Mouse (Mus musculus) lung, embryonic 14.5 days (tissue): ENCODE data around the gene Capn3. TPM values are rescaled to one million over a fixed set of nuclear protein-coding genes. Genes with fewer than 3 reads are reported as not detected.

Experiments
- ATAC-seq: fragments of 200-750 bp; cut with Nextera tagmentation; 2 replicates; pipeline ENCODE4 v1.8.0; 2017; ENCODE audit warnings: mild to moderate bottlenecking, moderate TSS enrichment, moderate library complexity; ENCODE audit not compliant: insufficient read depth
- DNase-seq: peaks from one replicate; pipeline ENCODE4 v3.0.0-alpha.2; 2015
- H3K27ac ChIP-seq: fragments of 300-500 bp; sonication (generic); 2 replicates; pipeline ENCODE4 v1.5.1; 2014; ENCODE audit warnings: low read depth, mild to moderate bottlenecking, moderate library complexity
- H3K27me3 ChIP-seq: fragments of 300-500 bp; sonication (generic); 2 replicates; pipeline ENCODE4 v1.6.1; 2014; ENCODE audit warnings: low read length, control low read depth; ENCODE audit not compliant: insufficient read depth
- H3K36me3 ChIP-seq: fragments of 300-500 bp; sonication (generic); 2 replicates; pipeline ENCODE4 v1.6.1; 2014; ENCODE audit warnings: control low read depth; ENCODE audit not compliant: insufficient read depth
- H3K4me1 ChIP-seq: fragments of 300-500 bp; sonication (generic); 2 replicates; pipeline ENCODE4 v1.6.1; 2014; ENCODE audit warnings: antibody characterized with exemption, control low read depth; ENCODE audit not compliant: insufficient read depth
- H3K4me2 ChIP-seq: fragments of 300-500 bp; sonication (generic); 2 replicates; pipeline ENCODE4 v1.6.1; 2014; ENCODE audit warnings: mild to moderate bottlenecking
- H3K4me3 ChIP-seq: fragments of 300-500 bp; sonication (generic); 2 replicates; pipeline ENCODE4 v1.5.1; 2014; ENCODE audit warnings: low read depth, low read length
- H3K9ac ChIP-seq: fragments of 300-500 bp; sonication (generic); 2 replicates; pipeline ENCODE4 v1.6.1; 2014
- H3K9me3 ChIP-seq: fragments of 300-500 bp; sonication (generic); 2 replicates; pipeline ENCODE4 v1.6.1; 2016; ENCODE audit warnings: low read depth, low read length, control low read depth
- CTCF ChIP-seq: IDR thresholded peaks from 2 replicates; pipeline ENCODE4 v1.5.1; 2016; ENCODE audit warnings: antibody characterized with exemption, low read depth
- WGBS: fragments of 180-500 bp; shearing (Covaris S2); extraction: QIAGEN DNeasy Blood & Tissue Kit; methylation state at CpG from one replicate; pipeline ENCODE4 v1.1.7; 2014; 5-methylcytosine and 5-hydroxymethylcytosine counted together
- polyA plus RNA-seq: library from polyadenylated mRNA; unstranded; fragments of >200 nt; fragmentation: Nextera tagmentation; extraction: Ambion mirVana; gene quantifications from 2 replicates; pipeline ENCODE4 v1.2.1, GENCODE M21; 2014

Capn3 gene
- polyA plus RNA-seq, 1 experiment from 2014 or later, result 0.33 TPM

DNA sequence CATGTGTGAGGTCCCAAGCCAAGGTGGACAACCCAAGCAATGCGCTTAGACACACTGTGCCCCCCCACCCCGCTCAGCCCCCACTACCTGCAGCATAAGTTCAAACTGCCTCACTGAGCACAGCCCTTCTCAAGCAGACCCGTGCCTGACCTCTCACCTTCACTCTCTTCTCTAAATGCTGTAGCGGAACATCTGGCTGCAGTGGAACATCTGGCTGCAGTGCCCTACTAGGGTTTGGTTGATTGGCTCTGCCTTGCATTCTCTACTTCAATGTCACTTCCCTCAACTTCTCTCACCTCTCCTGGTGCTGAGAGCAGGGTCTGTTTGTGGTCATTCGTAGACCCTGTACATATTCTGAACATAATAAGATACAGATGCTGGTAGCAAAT is 9.6 kb downstream of the Capn3 start:
- Histone ChIP-seq H3K9ac (no peak overlapping the region), H3K4me3 (no peak overlapping the region), H3K4me2 (no peak overlapping the region), H3K27ac (no peak overlapping the region), H3K4me1 (no peaks in the 10 kb centered on the region), H3K27me3 (no peaks in the 10 kb centered on the region), H3K36me3 (no peaks in the 10 kb centered on the region), H3K9me3 (no peaks in the 10 kb centered on the region)
- ATAC-seq (no peak), DNase-seq (no peak)
- TF ChIP-seq CTCF, result no peak
- 76% methylated on average over 5 of the region's 5 CpGs for WGBS

DNA sequence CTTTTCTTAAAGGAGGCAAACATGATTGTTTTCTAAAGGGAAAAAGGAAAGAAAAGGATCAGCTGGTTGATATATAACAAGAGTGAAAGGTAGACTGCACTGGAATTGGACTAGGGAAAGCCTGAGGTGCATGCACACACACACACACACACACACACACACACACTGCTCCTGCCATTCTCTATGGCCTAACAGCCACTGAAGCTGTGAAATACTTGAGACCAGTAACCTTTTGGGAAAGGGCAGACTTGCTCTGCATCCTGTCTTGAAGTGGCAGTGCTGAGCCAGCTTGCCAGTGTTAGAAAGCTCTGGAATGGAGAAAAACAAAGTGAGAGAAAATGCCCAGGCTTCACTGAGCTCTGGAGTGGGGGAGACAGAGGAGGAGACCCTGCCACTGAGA is 12.2 kb downstream of the Capn3 start:
- no peaks in the 10 kb centered on the region for H3K27me3 ChIP-seq
- TF ChIP-seq CTCF, result no peak
- DNase-seq, result no peak

DNA sequence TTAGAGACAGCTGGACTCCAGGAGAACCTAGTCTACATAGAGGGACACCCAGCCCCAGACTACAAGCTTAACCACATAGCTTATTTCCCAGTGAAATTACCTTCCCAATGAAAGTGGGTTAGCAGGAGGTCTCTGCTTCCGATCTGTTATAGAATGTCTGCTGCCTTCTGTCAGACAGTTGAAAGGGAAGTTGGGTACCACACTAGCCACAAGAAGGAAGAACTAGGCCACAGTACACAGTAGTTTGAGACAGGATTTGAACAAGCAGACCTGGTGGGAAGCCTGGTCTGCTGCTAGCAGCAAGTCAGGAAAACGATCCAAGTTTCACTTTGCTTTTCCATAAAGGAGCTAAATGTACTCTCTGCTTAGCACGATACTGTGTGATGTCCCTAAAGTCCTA is 13.4 kb downstream of the Capn3 start:
- Histone ChIP-seq H3K4me2 (no peak overlapping the region), H3K4me3 (no peak overlapping the region), H3K9ac (no peak overlapping the region), H3K4me1 (no peaks in the 10 kb centered on the region), H3K36me3 (no peaks in the 10 kb centered on the region), H3K27ac (no peak overlapping the region), H3K27me3 (no peaks in the 10 kb centered on the region), H3K9me3 (no peaks in the 10 kb centered on the region)
- no peak for TF ChIP-seq CTCF
- ATAC-seq (no peak), DNase-seq (no peak)
- 76% methylated on average over 3 of the region's 3 CpGs for WGBS

More for the DNA sequence above, 12.2 kb downstream of the Capn3 start:
- no peak for ATAC-seq
- Histone ChIP-seq H3K9me3 (no peaks in the 10 kb centered on the region), H3K4me3 (no peak overlapping the region), H3K4me2 (no peak overlapping the region), H3K27ac (no peak overlapping the region), H3K9ac (no peak overlapping the region), H3K4me1 (no peaks in the 10 kb centered on the region), H3K36me3 (no peaks in the 10 kb centered on the region)

DNA sequence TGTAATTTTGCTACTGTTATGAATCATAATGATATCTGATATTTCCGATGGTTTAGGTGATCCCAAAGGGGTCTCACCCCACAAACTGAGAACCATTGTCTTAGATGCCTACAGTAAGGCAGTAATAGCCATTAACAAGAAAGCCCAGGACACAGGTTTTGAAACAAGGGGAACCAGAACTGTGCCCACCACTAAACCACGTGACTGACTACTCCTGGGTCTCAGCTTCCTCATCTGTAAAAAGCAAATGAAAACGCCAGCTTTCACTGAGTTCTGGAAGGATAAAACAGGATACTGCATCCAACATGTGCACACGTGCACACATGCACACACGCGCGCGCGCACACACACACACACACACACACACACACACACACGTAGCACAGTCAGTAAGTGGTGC is 13.9 kb downstream of the Capn3 start:
- Histone ChIP-seq H3K27me3 (no peaks in the 10 kb centered on the region), H3K4me1 (no peaks in the 10 kb centered on the region), H3K4me2 (no peak overlapping the region), H3K9ac (no peak overlapping the region), H3K4me3 (no peak overlapping the region), H3K36me3 (no peaks in the 10 kb centered on the region), H3K9me3 (no peaks in the 10 kb centered on the region), H3K27ac (no peak overlapping the region)
- no peak for DNase-seq
- WGBS, result 88% methylated on average over 10 of the region's 10 CpGs
- ATAC-seq, result no peak
- no peak for TF ChIP-seq CTCF

DNA sequence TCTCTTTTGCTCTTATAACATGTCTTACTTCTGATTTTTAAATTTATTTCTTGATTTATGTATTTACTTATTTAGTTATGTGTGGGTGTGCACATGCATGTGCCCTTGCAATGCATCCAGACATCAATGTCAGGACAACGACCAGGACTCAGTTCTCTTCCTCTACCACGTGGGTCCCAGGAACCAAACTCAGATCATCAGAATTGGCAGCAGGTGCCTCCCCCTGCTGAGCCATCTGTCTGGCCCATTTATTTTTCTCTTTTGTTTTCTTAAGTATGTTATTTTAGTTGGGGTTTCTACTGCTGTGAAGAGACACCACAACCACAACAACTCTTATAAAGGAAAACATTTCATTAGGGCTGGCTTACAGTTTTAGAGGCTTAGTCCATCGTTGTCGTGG is 15.0 kb downstream of the Capn3 start:
- ATAC-seq (no peak), DNase-seq (no peak)
- Histone ChIP-seq H3K4me3 (no peak overlapping the region), H3K27ac (no peak overlapping the region), H3K4me2 (no peak overlapping the region), H3K9me3 (no peaks in the 10 kb centered on the region), H3K36me3 (no peaks in the 10 kb centered on the region), H3K9ac (no peak overlapping the region), H3K27me3 (no peaks in the 10 kb centered on the region), H3K4me1 (no peaks in the 10 kb centered on the region)
- no peak for TF ChIP-seq CTCF
- 73% methylated on average over 4 of the region's 4 CpGs for WGBS

- ATAC-seq, result no peak
- Histone ChIP-seq H3K27ac (no peak overlapping the region), H3K4me2 (no peak overlapping the region), H3K36me3 (no peaks in the 10 kb centered on the region), H3K9me3 (no peaks in the 10 kb centered on the region), H3K9ac (no peak overlapping the region), H3K4me3 (no peak overlapping the region), H3K27me3 (no peaks in the 10 kb centered on the region), H3K4me1 (no peaks in the 10 kb centered on the region)
- WGBS, result 79% methylated on average over 13 of the region's 13 CpGs
- DNase-seq, result no peak
- no peak for TF ChIP-seq CTCF
These were observed 20.7 kb downstream of the Capn3 start for GRCm38 (mm10) chr2:120476277-120477087.

DNA sequence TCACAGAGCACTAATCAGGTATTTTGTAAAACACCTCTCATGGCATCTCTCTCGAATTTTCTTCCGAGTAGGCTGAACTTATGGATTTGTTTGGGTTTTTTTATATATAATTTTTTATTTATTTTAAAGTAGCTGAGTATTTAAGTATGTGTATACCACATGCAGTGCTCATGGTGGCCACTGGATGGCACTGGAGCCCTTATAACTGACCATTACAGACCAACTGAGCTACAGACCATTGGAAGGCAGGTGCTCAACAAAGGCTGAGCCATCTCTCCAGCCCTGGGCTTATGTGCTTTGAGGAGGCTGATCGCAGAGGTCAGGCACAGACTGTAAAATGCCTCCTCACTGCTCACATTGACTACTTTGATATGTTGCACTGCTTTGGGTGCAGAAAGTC is 22.8 kb downstream of the Capn3 start:
- Histone ChIP-seq H3K27me3 (no peaks in the 10 kb centered on the region), H3K36me3 (no peaks in the 10 kb centered on the region), H3K9ac (no peak overlapping the region), H3K4me1 (no peaks in the 10 kb centered on the region), H3K9me3 (no peaks in the 10 kb centered on the region), H3K4me3 (no peak overlapping the region), H3K4me2 (no peak overlapping the region), H3K27ac (no peak overlapping the region)
- 51% methylated on average over 3 of the region's 3 CpGs for WGBS
- DNase-seq (peak; percentile 87), ATAC-seq (no peak; the same call in 1 of the 2 replicates)
- TF ChIP-seq CTCF, result peak; percentile 77
